Mouse (Mus musculus): ENCODE data around the gene Lmntd1.
A peak's percentile ranks its signal among the peaks of the same experiment; 100 is the strongest.

Lmntd1 gene

DNA sequence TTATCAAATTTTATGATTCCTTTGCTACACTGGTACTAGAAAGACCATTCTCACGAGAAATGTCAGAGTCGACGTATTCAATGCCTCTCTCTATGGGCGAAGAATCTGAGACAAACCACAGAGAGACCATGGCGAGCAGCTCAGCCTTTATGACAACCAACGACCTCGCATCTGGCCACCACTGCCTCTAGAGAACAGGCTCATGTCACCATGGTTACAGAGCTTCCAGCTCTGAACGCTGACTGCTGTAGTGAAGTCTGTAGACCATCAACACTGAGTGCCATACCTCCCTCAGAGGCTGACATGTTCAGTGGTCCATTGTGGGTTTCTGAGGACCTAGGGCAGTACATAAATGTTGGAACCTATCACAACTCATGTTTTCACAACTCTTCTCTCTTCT, 180.2 kb downstream of the Lmntd1 start:
- DNase-seq (ENCODE audit: low spot score in 2 of 2): no peak

DNA sequence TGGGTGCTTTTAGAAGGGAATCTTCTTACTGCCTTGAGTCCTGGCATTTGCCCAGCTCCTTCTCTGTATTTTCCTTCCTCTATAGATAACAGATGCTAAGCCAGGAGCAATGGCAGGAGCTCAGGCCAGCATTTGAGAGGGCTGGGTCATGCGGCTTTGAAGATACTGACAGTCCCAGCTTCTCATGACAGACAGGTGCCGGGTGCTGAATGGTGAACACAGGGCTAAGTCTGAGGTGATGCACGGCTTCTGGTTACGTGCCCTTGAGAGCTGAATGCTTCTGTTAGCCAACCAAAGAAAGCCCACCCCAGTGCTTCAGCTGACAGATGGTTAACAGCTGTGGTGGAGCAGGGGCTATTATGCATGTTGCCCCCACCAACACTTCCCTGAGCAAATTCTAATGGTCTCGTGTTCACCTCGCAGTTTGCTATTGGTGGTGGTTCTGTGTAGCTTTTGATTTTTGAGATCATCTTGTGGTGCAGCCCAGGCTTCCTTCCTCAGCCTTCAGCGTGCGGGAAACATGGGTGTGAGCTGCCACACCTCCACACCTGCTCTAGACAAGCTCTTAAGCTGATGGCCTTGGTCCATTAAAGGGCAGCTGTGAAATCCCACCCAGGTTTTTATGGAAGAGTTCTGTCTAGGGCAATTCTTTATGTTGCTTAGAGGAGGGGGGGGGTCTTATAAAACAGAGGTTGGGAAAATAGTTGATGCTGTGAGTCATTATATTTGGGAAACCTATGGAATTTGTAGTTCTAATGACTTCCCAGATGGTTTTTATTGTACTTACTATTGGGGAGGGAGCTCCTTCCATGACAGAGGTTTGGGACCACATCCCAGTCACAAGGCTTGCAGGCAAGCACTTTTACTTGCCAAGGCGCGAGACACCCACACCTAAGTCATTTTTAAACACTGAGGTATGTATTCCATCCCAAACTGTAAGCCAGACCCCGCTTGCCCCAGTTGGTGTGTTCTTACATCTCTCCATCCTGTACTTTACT, 181.1 kb downstream of the Lmntd1 start:
- no peak for DNase-seq (ENCODE audit: low spot score in 2 of 2)

DNA sequence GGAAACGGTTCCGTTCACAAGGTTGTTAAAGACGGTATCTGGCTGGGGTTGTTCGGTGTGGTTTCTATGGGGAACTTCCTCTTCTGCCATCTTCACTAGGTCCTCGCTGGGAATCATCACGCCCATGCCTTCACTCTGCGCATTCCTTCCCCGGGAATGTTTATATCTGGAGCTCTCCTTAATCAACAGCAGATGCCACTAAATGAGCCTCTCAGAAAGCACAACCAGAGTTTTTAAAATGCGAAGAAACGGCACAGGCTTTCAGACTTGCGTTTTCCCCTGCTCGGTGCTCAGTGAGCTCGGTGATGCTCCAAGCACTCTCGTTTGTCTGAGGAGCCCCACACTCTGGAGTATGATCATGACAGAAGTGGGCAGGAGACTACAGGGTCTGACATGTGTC, 182.4 kb downstream of the Lmntd1 start:
- no peak for DNase-seq (ENCODE audit: low spot score in 2 of 2)

DNA sequence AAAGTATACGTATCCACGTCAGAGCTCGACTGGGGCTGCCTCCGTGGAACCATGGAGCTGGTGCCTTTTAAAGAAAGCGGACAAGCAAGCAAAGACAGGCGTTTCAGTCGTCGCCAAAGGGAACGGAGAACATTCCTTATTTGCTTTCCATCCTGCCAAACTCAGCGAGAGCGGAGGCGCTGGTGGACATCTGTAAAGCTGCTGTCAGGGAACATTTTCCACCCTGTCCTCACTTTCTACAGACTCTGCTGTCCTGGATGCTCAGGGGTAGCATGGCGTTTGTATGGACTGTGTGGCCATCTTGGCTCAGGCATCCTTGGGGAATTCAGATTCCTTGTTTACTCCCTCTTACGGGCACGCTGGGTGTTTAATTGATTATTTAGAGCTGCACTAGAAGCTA, 186.7 kb downstream of the Lmntd1 start:
- DNase-seq (ENCODE audit: low spot score in 2 of 2): no peak

DNA sequence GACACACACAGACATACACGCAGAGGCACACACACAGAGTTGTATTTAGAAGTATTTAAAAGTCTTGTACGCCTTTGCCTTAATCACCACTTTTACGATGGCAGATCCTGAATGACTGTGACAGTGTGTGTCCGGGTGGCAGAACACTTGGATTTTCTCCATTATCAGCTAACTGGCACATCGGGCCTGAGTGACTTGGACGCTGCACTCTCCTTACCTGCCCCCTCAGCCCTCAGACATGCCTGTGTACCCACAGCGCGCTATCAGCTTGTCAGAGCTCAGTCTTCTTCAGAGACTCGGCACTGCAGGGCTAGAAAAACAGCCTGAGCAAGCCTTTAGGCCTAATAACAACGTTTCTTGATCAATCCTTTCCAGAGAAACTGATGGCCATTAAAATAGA, 187.6 kb downstream of the Lmntd1 start:
- DNase-seq (ENCODE audit: low spot score in 2 of 2): no peak

DNA sequence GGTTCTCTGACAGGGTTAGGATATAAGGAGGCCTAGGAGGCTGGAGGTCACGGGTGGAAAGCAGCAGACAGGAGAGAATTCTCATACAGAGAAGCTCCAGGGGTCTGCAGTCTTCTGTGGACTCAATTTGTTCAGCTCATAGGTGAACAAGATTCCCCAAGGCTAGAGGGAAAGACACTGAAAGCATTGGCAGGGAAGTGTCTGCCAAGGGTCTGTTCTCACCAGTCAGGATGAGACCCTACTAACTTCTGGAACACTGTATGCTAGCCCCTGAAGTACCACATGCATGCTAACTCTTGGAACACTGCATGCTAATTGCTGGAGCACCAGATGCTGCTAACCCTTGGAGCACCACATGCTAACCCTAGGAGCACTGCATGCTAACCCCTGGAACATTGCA, 190.0 kb downstream of the Lmntd1 start:
- DNase-seq (ENCODE audit: low spot score in 2 of 2): no peak

DNA sequence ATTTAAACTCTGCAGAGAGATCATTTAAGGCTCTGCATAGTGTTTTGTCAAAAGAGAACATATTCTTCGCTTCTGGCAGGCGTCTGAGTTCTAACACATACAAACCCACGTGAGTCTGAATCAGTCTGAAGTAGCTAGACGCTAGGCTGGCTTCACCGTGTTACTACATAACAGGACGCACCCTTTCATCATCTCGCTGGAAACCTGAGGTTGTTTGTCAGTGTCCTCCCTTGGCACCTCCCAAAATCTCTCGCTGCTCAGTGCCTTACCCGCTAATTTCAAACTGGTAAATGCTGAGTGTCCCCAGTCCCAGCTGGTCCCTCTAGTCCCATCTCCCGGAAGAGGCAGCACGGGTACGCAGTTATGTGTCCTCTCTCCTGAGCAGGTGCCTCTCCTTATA, 190.6 kb downstream of the Lmntd1 start:
- no peak for DNase-seq (ENCODE audit: low spot score in 2 of 2)

DNA sequence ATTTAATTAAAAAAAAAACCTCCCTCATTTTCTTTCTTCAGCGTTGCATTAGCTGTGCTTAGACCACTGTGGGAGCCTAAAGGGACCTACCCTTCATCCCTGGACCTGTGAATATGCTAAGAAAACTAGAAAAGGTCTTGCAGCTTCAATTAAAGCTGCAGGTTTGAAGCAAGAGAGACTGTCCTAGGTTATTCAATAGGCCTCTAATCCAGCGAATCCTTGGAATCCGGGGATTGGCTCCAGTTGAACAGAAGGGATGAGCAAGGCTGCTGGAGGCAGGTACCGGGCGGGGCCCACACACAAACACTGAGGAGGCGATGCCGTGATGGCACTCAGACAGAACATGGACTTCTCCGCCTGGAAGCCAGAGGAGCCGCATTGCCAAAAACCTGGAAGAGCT, 192.5 kb downstream of the Lmntd1 start:
- DNase-seq (ENCODE audit: low spot score in 2 of 2): no peak

DNA sequence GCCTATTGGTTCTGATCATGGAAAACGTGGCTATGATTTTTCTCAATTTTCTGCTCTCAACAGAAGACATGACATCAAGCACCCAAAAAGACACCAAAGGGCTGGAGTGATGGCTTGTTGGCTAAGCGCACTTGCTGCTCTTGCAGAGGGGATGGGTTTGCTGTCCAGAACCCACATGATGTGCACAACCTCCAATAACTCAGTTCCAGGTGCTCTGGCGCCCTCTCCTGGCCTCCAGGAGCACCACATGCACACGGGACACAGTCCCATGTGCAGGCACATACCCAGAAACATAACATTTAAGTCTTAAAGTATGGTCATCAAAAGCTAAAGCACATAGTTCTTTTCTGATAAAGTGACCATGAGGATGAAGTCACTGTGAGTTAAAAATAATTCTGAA, 193.7 kb downstream of the Lmntd1 start:
- no peak for DNase-seq (ENCODE audit: low spot score in 2 of 2)

DNA sequence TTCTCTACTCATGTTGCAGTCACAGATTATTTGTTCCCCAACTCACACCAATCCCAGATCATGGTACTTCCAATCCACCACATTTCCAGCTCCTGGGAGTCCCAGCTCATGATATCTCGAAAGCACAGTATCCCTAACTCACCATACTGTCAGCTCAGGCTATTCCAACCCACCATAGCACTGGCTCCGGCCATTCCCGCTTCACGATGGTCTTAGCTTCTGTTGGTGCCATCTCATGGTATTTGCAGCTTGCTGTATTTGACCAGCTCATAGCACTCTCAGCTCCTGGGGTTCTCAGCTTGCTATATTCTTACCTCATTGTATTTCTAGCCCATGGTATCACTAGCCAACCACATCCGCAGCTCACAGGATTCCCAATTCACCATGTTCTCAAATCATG, 195.3 kb downstream of the Lmntd1 start:
- DNase-seq (ENCODE audit: low spot score in 2 of 2): no peak

DNA sequence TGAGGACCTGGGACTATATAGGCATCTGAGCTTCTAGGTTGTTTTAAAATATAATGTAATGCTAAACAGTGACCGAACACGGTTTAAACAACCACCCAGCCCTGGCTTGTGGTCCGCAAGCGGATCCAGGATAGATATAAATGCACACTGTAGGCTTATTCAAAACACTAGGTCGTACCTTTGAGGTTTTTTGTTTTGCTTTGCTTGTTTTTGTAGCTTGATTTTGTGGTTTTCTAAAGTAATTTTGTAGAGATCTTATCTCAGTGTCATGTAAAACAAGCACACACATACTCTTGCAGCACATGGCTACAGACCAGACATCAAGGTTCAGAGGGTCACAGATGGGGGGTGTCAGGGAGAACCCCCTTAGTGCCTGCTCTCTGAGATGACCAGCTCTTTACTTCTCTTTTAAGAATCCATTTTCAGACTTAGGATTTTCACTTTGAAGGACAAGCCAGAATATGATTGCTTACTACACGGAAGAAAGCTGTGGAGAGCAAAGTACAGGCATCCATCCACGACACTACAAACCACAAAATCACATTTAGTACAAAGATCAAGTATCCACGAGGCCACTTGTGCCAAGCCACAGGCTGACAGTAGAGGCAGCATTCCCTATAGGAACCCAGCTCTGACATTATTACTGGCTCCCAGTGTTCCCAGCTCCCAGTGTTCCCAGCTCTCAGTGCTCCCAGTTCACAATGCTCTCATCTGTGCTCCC, 196.2 kb downstream of the Lmntd1 start:
- DNase-seq (ENCODE audit: low spot score in 2 of 2): no peak

DNA sequence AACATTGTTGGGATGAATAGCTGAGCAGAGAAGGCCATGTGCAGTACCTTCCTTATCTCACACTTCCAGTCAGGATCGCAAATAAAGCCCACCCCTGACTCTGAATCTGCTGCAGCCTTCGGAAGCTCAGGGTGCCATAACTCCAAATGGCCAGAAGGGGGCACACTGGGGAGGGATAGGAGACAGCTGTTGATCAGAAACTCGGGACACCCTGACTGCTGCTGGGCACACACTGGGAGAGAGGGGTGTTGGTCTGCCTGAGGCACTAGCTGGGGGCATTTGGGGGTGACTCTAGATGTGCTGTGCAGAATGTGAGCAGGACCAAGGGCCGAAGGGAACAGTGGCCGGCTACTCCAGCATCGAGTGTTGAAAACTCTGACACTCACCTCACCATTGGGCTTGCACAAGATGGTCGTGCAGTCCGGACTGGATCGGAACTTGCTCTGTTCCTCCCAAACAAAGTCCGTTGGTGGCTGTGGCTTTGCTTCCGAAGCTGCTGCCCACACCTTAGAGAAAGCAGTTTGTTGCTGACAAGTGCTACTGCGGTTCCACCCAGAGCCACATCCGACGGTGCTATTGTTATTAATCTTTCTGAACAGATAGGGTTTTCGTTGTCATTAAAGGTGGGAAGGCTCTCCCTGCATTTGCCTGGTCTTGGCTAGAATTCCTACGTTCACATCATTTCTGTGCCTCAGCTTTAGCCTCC, 197.0 kb downstream of the Lmntd1 start:
- DNase-seq (ENCODE audit: low spot score in 2 of 2): peak; percentile 22 to 32

DNA sequence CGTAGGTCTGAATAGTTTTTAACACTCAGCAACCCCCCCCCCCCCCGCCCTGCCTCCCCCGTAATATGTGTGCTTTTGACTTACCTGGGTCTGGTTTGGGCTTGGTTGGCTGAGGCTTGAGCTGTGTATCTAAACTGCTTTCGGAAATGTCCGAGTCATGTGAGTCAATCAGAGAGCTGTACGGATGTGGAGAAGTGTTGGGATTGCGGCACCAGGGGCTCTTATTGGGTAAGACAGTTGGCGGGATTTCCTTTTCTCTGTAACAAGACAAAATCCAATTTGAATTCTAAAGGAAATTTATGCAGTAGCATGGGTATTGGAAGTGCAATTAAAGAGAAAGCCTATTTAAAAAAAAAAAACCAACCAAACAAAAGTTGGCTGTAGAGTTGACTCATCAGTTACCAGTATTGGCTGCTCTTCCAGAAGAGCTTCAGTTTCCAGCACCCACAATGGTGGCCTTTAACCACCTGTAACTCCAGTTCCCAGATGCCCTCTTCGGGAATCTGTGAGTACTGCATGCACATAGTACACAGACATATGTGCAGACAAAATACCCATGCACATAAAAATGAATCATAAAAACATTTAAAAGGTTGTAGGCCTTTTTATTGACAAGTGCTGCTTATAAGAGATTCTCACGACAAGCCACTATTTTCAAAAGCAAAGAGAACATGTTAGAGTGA, 209.6 kb downstream of the Lmntd1 start:
- no peak for DNase-seq (ENCODE audit: low spot score in 2 of 2)

DNA sequence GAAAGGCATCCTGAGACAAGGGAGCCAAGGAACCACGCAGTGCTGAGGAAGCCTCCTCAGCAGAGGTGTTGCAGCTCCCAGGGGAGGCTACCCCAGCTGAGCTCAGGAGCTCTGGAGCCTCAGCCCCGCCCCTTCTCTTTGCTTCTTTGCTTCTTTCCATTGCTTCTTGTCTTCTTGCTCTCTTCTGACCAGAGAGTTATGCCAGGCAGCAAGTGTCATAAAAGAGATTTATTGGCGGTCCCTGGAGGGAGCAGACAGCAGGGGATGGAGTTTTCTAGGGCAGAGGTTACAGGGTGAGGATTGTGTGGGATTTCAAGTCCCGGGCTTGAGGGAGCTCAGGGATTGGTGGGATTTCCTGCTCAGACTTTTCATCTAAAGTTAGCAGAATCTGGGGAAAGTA, 213.0 kb downstream of the Lmntd1 start:
- DNase-seq (ENCODE audit: low spot score in 2 of 2): no peak

DNA sequence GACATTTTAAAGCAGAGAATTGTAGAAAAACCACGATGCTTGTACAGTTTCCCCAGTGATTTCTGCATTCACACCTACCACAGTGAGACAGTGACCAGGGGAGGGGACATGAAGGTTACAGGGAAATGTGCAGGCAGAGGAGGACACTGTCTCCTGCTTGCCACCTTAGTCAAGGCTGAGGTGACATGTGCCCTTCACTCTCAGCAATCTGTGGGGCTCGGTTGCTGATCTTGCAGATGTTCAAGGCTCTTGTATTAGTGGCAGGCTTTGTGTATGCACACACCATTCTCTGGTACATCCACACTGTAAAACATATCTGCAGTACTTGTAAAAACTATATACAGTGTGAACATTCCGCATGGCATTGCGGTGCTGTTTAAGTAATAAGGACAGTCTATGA, 216.2 kb downstream of the Lmntd1 start:
- no peak for DNase-seq (ENCODE audit: low spot score in 2 of 2)

DNA sequence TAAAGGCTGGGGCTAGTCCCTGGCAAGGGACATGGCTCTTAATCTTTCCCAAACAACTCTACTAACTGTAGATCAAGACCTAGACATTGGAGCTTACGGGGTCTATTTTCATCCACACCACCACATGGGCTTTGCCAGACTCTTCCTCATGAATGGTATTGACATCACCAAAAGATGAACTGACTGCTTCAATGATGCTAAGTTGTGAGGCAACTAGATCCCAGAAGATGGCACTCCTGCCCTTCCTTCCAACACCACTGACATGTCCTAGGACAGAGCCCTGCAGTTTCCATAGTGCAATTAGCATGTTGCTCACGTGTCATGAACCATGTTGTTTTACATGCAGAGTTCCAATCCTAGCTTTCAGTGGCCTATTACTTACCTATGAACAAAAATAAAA, 217.6 kb downstream of the Lmntd1 start:
- DNase-seq (ENCODE audit: low spot score in 2 of 2): no peak

DNA sequence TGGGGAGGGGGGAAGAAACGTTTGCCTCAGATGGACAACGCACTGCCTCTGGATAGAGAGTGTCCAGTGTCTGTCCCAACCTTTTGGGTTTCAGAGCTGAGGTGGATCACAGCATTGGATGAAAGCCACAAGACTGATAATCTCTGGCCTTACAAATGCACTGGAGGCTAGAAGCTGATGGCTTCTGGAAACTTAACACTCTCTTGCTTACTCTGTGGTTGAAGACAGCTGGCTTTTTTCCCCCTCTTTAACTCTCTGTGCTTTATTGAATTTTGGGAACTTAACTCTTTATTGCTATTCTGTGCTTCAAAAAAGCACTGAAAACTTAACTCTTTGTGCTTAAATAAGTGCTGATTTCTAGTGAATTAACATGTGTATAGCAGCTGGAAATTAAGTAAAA, 223.7 kb downstream of the Lmntd1 start:
- DNase-seq (ENCODE audit: low spot score in 2 of 2): no peak

DNA sequence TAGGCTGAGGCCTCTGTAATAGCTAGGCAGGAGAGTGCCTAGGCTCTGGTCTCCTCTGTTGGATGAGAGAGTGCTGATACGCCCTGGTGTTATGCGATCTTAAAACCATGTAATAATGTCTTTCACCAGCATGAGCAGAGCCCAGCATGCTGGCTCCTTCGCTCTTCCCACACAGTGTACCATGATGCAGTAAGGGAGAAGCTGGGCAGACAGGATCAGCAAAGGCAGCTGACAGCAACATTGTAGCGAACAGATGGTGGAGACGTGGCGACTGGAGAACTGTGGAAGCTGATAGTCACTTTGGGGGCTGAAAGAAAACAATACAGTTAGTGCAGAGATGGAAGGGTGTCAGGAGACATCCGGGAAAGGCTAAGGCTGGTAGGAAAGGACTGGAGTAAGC, 224.2 kb downstream of the Lmntd1 start:
- no peak for DNase-seq (ENCODE audit: low spot score in 2 of 2)

DNA sequence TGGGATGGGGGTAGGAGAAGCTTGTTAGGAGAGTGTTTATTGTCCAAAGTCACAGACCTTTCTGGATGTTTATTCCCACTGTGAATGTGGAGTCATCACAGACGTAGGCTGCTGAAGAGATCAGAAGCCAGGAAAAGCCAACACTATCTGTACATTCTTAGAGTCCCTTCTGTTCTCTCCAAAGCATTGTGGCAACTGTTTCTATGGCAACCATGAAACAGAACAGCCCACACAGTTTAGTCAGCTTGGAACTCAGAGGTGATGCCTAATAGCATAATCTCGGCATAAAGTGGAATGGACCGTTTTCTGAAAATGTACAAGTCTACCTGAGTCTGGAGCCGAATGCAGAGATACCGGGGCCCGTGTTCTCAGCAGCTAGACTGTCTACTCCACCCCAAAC, 226.7 kb downstream of the Lmntd1 start:
- DNase-seq (ENCODE audit: low spot score in 2 of 2): no peak

DNA sequence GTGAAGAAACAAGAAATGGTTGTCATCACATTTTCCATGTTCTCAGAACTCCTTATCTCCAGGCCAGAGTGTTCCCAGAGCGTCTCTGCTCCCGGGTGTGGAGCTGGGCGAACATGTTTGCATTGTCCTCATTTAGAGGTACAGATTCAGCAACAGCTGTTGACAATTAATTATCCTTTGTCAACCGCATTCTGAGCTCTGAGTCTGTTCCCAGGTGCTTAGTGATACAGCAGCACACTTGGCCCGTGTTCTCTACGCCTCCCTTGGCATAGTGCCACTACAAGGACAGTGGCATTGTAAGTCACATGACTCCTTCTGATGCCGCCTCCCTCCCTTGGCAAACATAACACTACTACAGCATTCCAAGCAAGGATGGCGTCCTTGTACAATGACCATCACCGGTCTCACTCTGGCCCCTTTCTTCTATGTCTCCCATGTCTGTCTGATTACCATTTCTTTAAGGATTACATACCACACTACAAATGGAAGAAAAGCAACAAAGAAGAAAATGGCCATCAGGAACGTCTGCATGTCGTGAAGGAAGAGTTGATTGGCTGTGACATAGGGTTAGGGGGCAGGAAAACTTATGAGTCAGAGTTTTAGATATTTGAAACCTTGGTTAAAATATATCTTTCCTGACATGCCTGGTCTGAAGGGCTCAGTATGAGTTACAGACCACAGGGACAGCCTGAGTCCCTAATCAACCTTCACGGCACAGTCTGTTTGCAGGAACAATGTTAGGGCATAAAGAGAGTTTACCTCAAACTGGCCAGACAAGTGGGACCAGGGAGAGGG, 231.3 kb downstream of the Lmntd1 start:
- no peak for DNase-seq (ENCODE audit: low spot score in 2 of 2)

DNA sequence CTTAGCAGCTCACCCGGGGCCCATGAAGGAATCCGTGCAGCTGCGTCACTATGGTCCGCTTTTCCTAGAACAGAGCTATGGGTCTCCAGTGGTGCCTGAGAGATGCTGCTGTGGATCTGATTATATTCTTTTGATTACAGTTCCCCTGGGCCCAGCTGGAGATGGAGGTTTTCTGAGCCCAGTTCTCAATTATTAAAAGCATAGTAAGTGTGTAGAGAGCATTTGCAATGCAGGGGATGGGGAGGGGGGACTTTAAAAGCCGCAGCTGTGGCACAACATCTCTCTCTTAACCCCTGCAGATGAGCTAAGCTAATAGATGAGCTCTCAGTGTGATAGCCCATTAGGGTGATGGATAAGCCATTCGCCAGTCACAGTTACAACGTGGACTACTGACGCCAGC, 233.2 kb downstream of the Lmntd1 start:
- DNase-seq (ENCODE audit: low spot score in 2 of 2): no peak

All from spleen, postnatal 36 days (tissue).